Mouse (Mus musculus): ENCODE results near the gene Gpank1.

DNA sequence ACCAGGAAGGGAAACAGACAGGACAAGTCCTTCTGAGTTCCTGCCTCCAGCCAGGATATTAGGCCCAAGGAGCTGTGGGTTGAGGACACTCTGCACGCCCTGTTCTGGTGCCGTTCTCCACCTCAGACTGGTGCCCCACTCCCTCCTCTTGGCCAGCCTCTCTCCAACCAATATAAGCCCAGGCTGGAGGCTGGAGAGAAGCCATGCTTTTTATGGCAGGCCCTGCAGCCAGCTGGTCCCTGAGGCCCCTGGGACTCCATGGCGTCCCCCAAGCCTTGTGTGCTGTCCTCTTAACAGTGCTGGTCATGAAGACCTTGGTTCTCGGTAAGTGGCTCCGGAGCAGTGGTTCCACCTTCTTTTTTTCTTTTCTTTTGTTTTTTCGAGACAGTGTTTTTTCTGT is 13.2 kb upstream of the Gpank1 start, which contains the start of gene Ly6g5c:
- no peak for TF ChIP-seq CTCF (IDR thresholded peaks at IDR 0.05)
- TF ChIP-seq EP300 (IDR thresholded peaks at IDR 0.05; ENCODE audit: insufficient read depth, low read depth, low read length), result no peak
- TF ChIP-seq POLR2A (IDR thresholded peaks at IDR 0.05; ENCODE audit: insufficient read depth, low read depth, low read length), result no peak

All from heart, adult 2 months (tissue).